Mouse (Mus musculus): Measurements from ENCODE around the gene Dapk2. TPM values are rescaled to one million over a fixed set of nuclear protein-coding genes. Genes with fewer than 3 reads are reported as not detected.
"Not testable (repeated sequence)": the region's sequence is repeated elsewhere in the genome, so short reads cannot be mapped to it uniquely, and the experiment has no call there.

Dapk2 gene
- polyA plus RNA-seq, 1 experiment from 2014 or later, result 0.07 TPM

DNA sequence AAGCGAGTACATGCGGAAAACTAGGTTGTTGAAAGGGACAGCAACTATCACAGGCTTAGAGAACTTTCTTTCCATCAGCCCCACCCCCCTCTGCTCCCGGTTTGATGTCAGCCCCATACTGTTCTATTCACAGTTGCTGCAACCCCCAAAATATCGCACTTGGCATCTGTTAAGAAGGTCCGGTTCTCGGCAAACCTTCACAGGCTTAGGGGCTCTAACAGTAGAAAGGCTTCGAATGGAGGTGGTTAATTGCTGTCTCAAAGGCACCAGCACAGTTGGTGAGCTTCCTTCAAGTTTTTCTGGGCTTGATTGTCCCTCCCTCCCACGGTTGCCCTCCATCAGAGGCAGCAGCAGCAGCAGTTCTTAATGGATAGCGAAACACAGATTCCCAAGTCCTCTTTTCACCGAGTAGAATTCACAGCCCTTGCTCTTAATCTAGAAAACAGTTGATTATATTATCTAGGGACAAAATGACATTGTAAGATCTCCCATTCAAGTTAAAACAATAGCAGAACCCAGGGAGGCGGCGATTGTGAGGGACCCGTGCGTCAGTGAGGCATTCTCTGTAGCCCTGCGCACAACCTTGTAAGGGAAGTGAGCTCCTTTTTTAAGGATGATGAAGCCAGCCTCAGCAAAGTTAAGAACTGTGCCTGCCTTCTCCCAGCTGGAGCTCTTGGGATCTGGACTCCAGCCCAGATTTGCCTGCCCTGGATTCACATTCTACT, 117.4 kb downstream of the Dapk2 start:
- Histone ChIP-seq H3K27ac (no peak overlapping the region), H3K36me3 (ENCODE audit: inconsistent target) (no peaks in the 10 kb centered on the region), H3K4me3 (ENCODE audit: inconsistent target) (no peak overlapping the region), H3K79me2 (ENCODE audit: inconsistent target) (no peaks in the 10 kb centered on the region)
- 44% methylated on average over 15 of the region's 15 CpGs for WGBS (ENCODE audit: missing documents)

DNA sequence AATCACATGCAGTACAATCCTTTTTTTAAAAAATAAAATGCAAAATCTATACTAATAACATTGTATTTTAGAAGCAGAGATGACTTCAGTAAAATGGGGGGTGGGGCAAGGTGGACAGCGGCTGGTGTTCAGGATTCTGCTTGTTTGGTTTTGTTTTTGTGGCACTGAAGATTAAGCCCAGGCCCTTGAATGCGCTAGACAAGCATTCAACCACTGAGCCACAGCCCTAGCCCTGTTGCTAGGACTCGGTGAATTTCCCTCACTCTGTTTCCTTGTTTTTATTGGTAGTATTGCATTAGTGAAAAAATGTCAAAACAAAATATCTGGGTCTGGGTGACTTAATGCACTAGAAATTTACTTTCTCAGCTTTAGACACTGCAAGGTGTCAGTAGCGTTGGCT, 118.0 kb downstream of the Dapk2 start:
- Histone ChIP-seq H3K4me3 (ENCODE audit: inconsistent target) (no peak overlapping the region), H3K79me2 (ENCODE audit: inconsistent target) (no peaks in the 10 kb centered on the region), H3K36me3 (ENCODE audit: inconsistent target) (no peaks in the 10 kb centered on the region), H3K27ac (no peak overlapping the region)
- WGBS (ENCODE audit: missing documents), result 73% methylated on average over 4 of the region's 4 CpGs

DNA sequence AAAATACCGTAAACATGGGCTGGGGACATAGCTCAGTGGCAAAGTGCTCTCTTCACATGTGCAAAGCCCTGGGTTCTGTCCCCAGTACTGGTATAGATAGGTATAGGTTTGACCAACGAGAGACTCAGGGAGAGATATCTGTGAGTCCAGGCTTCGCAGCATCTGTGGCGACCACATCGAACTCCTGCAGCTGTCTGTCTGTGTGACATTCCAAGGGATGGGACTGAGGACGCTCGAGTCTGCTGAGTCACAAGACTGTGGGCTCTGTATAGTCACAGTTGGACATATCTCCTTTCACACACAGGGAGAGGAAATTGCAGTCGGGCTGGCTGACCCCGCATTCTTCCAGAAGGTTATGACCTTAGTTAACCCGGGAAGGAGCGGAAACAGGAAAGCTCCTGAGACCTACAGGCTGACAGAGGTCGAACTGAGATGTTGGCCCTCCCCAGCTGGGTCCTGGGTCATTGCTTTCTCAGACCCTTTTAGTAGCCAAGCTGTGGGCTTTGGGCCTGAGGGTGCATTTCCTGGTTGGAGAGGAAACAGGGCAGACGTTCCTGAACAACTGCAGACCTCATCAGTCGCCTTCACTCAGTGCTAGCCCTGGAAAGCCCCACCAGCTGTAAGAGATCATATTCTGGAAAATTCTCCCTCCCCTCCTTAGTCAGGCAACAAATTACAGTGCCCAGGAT, 118.8 kb downstream of the Dapk2 start:
- no peak overlapping the region for H3K4me3 ChIP-seq (ENCODE audit: inconsistent target)
- H3K27ac ChIP-seq, result no peak overlapping the region
- H3K79me2 ChIP-seq (ENCODE audit: inconsistent target), result no peaks in the 10 kb centered on the region
- WGBS (ENCODE audit: missing documents), result 26% methylated on average over 14 of the region's 14 CpGs
- H3K36me3 ChIP-seq (ENCODE audit: inconsistent target), result no peaks in the 10 kb centered on the region

DNA sequence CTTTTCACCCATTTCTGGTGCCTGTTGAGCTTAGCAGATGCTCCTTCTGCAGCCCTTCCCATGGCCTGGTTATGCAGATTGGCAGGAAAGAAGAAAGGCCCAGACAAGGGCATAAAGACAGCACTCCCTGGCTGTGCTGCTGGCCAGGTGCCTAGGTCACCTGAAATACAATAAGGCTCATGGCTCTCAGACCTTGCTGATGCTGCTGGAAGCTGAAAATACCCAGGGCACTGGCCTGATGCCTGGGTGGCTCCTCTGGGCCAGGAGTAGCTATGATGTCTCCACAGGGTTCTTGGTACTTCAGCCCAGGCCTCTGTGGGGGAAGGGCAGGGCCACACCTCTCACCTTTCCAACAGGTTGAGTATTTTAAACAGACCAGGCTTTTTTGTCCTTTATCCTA, 121.6 kb downstream of the Dapk2 start:
- no peak overlapping the region for H3K4me3 ChIP-seq (ENCODE audit: inconsistent target)
- no peaks in the 10 kb centered on the region for H3K36me3 ChIP-seq (ENCODE audit: inconsistent target)
- no peaks in the 10 kb centered on the region for H3K79me2 ChIP-seq (ENCODE audit: inconsistent target)
- H3K27ac ChIP-seq, result no peak overlapping the region

DNA sequence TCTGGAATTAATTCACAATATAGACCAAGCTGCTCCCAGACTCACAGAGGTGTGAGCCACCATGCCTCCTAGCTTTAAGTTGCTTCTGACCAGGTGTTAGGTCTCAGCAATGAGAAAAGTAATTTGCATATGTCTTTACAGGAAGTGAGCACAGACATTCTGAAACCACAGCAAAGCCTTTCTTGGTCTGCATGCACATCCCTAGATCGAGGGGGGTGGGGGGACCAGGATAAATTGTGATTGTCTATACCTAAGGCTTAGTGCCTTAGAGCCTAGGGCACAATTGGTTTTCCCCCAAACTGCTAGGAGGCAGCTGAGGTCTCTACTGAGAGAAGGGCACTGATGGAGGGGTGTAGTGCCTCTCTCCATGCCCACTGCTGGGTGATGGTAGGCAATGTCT, 122.5 kb downstream of the Dapk2 start:
- 0% methylated on average over 1 of the region's 1 CpGs for WGBS (ENCODE audit: missing documents)

DNA sequence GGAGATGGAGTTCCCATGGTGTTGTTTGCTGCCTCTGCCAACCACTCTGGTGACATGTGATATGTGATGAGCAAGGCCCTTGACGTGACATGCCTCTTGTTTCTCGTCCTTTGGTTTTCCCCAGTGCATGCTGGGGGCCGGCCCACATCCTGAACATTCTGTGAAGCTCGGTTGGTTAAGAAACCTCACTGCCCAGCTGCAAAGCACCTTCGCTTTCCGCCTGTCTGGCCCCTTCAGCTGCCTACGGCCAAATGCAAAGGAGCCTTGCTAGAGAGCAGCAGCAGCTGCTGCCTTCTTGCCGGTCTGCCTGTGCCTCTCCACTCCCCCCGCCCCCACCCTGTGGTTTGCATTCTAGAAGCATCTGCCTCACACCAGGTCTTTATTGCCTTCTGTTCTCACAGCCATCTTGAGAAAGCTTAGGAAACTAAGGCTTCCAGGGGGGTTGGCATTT, 123.5 kb downstream of the Dapk2 start:
- WGBS (ENCODE audit: missing documents), result 34% methylated on average over 9 of the region's 9 CpGs
- Histone ChIP-seq H3K4me3 (ENCODE audit: inconsistent target) (no peak overlapping the region), H3K36me3 (ENCODE audit: inconsistent target) (no peaks in the 10 kb centered on the region), H3K27ac (no peak overlapping the region), H3K79me2 (ENCODE audit: inconsistent target) (no peaks in the 10 kb centered on the region)

More for the DNA sequence above, 122.5 kb downstream of the Dapk2 start:
- Histone ChIP-seq H3K36me3 (ENCODE audit: inconsistent target) (no peaks in the 10 kb centered on the region), H3K27ac (no peak overlapping the region), H3K79me2 (ENCODE audit: inconsistent target) (no peaks in the 10 kb centered on the region), H3K4me3 (ENCODE audit: inconsistent target) (no peak overlapping the region)

DNA sequence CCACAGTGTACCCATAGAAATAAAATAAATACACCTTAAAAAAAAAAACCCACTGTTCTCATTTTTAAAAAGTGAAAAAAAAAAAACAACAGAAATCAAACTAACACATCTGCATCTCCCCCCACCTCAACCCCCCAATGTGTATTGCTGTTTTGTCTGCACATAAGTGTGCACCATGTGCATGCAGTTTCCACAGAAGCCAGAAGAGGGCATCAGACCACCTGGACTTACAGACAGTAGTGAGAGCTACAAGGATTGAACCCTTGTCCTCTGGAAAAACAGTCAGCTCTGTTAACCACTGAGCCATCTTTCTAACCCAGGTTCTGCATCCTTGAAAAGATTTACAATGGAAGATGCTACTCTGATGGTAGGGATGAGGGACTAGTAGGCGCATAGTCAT, 124.6 kb downstream of the Dapk2 start:
- WGBS (ENCODE audit: missing documents), result 100% methylated on average over 1 of the region's 1 CpGs
- Histone ChIP-seq H3K36me3 (ENCODE audit: inconsistent target) (no peaks in the 10 kb centered on the region), H3K4me3 (ENCODE audit: inconsistent target) (no peak overlapping the region), H3K27ac (no peak overlapping the region), H3K79me2 (ENCODE audit: inconsistent target) (no peaks in the 10 kb centered on the region)

DNA sequence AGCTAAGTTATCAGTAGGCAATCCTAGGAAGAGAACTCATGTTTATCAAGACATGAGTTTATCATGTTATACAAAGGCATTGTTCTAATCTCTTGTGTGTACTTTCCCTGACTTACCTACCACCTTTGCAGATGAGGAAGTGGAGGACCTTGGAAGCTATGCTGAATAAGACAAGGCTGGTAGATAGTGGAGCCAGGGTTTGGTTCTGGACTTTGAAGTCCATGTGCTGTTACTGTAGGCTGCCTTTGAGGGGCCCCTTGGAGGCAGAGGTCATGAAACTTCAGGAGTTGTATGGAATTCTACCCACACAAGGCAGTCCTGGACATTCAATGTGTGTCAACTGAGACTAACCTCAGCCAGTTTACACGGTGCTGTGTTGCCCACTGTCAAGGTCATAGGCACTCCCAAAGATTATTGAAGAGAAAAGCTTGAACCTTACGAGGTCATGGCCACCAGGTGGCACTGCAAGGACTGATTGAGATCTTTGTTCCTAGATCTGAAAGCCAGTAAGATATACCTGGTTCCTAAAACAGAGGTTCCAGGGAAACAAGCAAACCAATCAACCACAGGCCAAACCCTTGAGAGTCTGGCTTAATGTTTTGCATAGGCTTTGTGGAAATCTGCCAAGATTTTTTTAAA, 125.7 kb downstream of the Dapk2 start:
- no peaks in the 10 kb centered on the region for H3K79me2 ChIP-seq (ENCODE audit: inconsistent target)
- 8% methylated on average over 2 of the region's 2 CpGs for WGBS (ENCODE audit: missing documents)
- no peaks in the 10 kb centered on the region for H3K36me3 ChIP-seq (ENCODE audit: inconsistent target)
- H3K27ac ChIP-seq, result no peak overlapping the region
- H3K4me3 ChIP-seq (ENCODE audit: inconsistent target), result no peak overlapping the region

DNA sequence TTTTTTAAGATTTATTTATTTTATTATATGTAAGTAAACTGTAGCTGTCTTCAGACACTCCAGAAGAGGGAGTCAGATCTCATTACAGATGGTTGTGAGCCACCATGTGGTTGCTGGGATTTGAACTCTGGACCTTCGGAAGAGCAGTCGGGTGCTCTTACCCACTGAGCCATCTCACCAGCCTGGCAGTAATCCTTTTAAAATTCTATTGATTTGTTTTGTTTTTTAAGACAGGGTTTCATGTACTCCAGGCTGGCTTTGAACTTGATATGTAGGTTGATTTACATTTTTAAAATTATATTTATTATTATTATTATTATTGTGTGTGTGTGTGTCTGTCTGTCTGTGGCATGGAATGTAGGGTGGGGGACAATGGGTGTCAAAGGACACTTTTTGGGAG, 127.2 kb downstream of the Dapk2 start:
- H3K79me2 ChIP-seq (ENCODE audit: inconsistent target); H3K4me3 ChIP-seq (ENCODE audit: inconsistent target); H3K27ac ChIP-seq; H3K36me3 ChIP-seq (ENCODE audit: inconsistent target): not testable (repeated sequence)
- WGBS (ENCODE audit: missing documents), result 100% methylated on average over 2 of the region's 2 CpGs

DNA sequence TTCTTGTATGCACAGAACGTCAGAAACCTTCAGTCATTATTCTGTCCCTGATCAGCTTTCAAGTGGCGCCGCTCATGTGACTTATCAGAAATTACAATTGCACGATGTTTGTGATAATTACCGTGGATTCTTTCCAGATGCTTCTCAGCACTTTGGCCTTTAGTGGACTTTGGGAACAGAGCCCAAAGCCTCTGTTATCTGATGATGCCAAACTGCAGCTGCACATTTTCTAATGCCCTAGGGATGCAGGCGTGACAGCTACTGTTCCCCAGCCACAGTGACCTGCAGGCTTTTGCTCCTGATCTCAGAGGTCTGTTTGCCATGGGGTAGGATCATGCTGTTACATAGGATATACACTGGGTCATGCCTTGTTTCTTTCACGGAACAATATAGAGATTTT, 127.9 kb downstream of the Dapk2 start:
- H3K79me2 ChIP-seq (ENCODE audit: inconsistent target), result no peaks in the 10 kb centered on the region
- no peak overlapping the region for H3K27ac ChIP-seq
- H3K36me3 ChIP-seq (ENCODE audit: inconsistent target), result no peaks in the 10 kb centered on the region
- H3K4me3 ChIP-seq (ENCODE audit: inconsistent target), result no peak overlapping the region
- WGBS (ENCODE audit: missing documents), result 91% methylated on average over 7 of the region's 7 CpGs

DNA sequence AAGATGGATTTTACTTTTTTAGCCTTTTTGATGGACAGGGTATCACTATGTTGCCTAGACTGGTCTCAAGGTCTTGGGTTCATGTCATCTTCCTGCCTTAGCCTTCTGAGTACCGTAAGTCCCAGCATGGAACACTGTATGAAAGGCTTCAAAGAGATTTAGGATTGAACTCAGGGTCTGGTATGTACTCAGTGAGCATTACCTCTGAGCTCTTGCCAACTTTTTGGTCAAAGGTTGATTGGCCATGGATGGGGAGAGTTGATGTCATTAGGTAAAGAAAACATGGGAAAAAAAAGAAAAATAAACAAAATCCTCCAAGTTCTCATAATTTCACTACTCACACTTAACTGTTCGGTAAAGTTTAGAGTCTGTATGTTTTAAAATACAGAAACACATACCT, 132.7 kb downstream of the Dapk2 start:
- Histone ChIP-seq H3K79me2 (ENCODE audit: inconsistent target) (no peaks in the 10 kb centered on the region), H3K4me3 (ENCODE audit: inconsistent target) (no peak overlapping the region), H3K27ac (no peak overlapping the region), H3K36me3 (ENCODE audit: inconsistent target) (no peaks in the 10 kb centered on the region)
- 96% methylated on average over 2 of the region's 2 CpGs for WGBS (ENCODE audit: missing documents)

DNA sequence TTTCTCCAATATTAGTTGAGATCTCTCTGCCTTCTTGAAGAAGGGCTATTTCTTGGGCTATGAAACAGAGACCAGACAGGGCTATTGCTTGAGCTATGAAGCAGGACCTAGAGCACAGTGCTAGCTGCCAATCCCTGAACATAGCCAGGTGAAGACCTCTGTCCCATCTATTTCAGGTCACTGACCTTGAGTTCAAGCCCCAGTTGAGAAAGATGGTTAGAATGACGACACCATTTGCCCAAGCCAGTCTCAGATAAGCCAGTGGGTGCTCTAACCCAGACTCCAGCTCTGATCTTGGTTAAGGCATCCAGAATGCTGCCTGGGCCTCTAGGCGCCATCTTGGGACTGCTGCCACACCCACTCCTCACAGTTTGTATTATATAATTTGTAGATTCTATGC, 135.3 kb downstream of the Dapk2 start:
- Histone ChIP-seq H3K27ac (no peak overlapping the region), H3K79me2 (ENCODE audit: inconsistent target) (no peaks in the 10 kb centered on the region), H3K36me3 (ENCODE audit: inconsistent target) (no peaks in the 10 kb centered on the region), H3K4me3 (ENCODE audit: inconsistent target) (no peak overlapping the region)
- 96% methylated on average over 2 of the region's 2 CpGs for WGBS (ENCODE audit: missing documents)

DNA sequence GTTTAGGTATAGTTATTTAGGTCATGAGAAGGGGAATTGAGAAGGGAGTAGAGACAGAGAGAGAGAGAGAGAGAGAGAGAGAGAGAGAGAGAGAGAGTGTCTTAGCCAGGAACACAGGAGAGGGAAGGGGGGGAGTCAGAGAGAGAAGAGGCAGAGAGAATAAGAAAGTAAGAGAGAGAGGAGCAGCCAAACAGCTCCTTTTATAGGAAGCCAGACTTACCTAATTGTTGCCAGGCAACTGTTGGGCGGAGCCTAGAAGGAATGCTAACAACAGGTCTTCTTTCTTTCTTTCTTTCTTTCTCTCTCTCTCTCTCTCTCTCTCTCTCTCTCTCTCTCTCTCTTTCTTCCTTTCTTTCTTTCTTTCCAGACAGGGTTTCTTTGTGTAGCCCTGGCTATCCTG, 136.2 kb downstream of the Dapk2 start:
- no peaks in the 10 kb centered on the region for H3K36me3 ChIP-seq (ENCODE audit: inconsistent target)
- no peak overlapping the region for H3K4me3 ChIP-seq (ENCODE audit: inconsistent target)
- H3K27ac ChIP-seq, result no peak overlapping the region
- no peaks in the 10 kb centered on the region for H3K79me2 ChIP-seq (ENCODE audit: inconsistent target)
- WGBS (ENCODE audit: missing documents), result 83% methylated on average over 1 of the region's 1 CpGs

DNA sequence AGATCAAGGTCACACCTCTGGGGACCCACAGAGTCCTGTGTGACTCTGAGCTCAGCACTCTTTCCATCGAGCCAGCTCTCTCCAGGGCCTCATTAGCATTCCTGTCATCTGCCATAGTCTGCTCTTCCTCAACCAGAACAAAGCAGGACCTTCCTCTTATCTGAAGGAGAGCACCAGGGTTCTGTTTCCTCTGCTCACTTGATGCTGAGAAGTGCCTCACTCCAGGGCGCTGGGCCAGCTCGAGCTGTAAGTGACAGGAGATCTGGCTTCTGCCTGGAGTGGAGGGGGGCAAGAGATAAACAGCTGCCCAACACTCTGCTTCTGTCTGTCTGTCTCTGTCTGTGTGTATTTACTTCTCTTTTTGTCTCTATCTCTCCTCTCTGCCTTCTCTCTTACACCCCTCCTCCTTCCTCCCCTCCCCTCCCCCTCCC, 137.0 kb downstream of the Dapk2 start:
- WGBS (ENCODE audit: missing documents), result 2% methylated on average over 3 of the region's 3 CpGs

DNA sequence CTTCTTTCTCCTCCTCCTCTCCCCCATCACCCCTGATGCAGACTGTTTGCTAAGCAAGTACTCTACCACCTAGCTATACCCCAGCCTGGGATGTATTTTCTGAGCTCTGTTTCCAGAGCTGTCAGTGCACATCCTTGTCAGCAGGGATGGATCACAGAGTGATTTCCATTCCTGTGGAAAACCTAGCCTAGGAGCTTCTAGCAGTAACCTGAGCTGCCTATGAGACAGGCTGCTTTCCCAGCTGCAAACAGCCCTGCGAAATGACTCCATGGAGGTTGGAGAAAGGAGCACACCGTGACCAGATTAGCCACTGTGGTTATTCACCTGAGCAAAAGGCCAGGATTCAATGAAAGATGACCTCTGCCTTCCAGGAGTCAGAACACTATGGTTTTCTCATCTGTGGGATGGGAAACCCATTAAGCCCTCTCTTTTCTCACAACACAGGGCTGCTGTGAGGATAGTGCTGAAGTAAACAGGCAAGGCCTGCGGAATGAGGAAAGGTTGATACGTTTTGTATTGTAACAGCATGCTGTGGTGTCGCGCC, 137.6 kb downstream of the Dapk2 start:
- Histone ChIP-seq H3K36me3 (ENCODE audit: inconsistent target) (no peaks in the 10 kb centered on the region), H3K4me3 (ENCODE audit: inconsistent target) (no peak overlapping the region), H3K79me2 (ENCODE audit: inconsistent target) (no peaks in the 10 kb centered on the region), H3K27ac (no peak overlapping the region)
- WGBS (ENCODE audit: missing documents), result 88% methylated on average over 6 of the region's 6 CpGs

More for the DNA sequence above, 137.0 kb downstream of the Dapk2 start:
- Histone ChIP-seq H3K36me3 (ENCODE audit: inconsistent target) (no peaks in the 10 kb centered on the region), H3K27ac (no peak overlapping the region), H3K4me3 (ENCODE audit: inconsistent target) (no peak overlapping the region), H3K79me2 (ENCODE audit: inconsistent target) (no peaks in the 10 kb centered on the region)
